ENCODE assay signal across 18 mouse cellular contexts in the genomic region with DNA sequence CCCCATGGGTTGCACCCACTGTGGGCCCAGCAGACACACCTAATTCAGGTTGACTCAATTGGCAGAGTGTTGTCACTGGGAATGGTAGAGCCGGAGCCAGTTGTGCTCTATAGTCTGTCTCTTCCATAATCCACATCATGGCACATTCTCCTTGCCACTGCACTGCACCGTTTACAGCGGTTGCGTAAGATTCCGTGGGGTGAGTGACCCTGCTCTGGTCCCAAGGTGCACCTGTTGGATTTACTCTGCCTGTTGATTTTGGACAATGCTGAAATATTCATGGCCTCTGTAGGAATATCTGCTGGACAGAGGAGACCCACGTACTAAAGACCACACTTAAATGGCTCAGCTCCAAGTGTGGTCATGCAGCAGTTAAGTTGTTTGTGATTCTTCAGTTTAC. TPM values are rescaled to one million over a fixed set of nuclear protein-coding genes. Genes with fewer than 3 reads are reported as not detected.
"Had no signal": no experiment of that assay in that cellular context is flagged by ENCODE, and none has a peak within 500 bp of the region (broad histone marks: within the 10 kb centered on the region; RNA-seq: fewer than 3 reads in every experiment).

No protein-coding gene starts in this region.

- H3K9ac ChIP-seq: limb, embryonic 13.5 days; midbrain, embryonic 15.5 days; neural tube, embryonic 13.5 days had no signal

- ATAC-seq: inflammation-experienced regulatory T-cells, adult 6 months; lung, postnatal 0 days; midbrain, embryonic 15.5 days had no signal

- H3K4me1 ChIP-seq: limb, embryonic 13.5 days; midbrain, embryonic 10.5 days; midbrain, embryonic 15.5 days; neural tube, embryonic 13.5 days had no signal

- H3K27ac ChIP-seq: layer of hippocampus, adult 2 months; limb, embryonic 13.5 days; midbrain, embryonic 10.5 days; midbrain, embryonic 15.5 days; neural tube, embryonic 13.5 days had no signal

- H3K4me3 ChIP-seq: layer of hippocampus, adult 2 months; limb, embryonic 13.5 days; midbrain, embryonic 10.5 days; midbrain, embryonic 15.5 days; neural tube, embryonic 13.5 days had no signal

- H3K4me2 ChIP-seq: limb, embryonic 13.5 days; midbrain, embryonic 15.5 days; neural tube, embryonic 13.5 days had no signal

- H3K9me3 ChIP-seq: limb, embryonic 13.5 days; midbrain, embryonic 10.5 days; midbrain, embryonic 15.5 days; neural tube, embryonic 13.5 days had no signal

- H3K27me3 ChIP-seq: limb, embryonic 13.5 days; midbrain, embryonic 15.5 days; neural tube, embryonic 13.5 days had no signal

- DNase-seq: kidney, adult 18-20 months; kidney, postnatal 10 days; kidney, postnatal 4 days; left cerebral cortex, postnatal 4 days; lung, adult 2 months; lung, postnatal 36 days; retina, postnatal 1 day; right cerebral cortex, postnatal 4 days; spleen, adult 18-20 months; thymus, adult 2 months; thymus, postnatal 25 days had no signal

RNA-seq across cellular contexts. Expression of gene Mfsd7a, which starts 34.3 kb away (rescaled TPM):
- polyA plus RNA-seq: inflammation-experienced regulatory T-cells, adult 6 months had no signal
